Mouse (Mus musculus) cerebellum, adult 8-10 months (tissue): Measurements from ENCODE around the gene Stmnd1.
"Not testable (repeated sequence)": the region's sequence is repeated elsewhere in the genome, so short reads cannot be mapped to it uniquely, and the experiment has no call there.

Experiments
- DNase-seq: peaks from one replicate; pipeline ENCODE4 v3.0.0; 2022

Stmnd1 gene

GRCm38 (mm10) chr13:46290537-46290936 is 17.0 kb downstream of the Stmnd1 start:
- DNase-seq: no peak

GRCm38 (mm10) chr13:46294365-46294764 is 20.8 kb downstream of the Stmnd1 start:
- DNase-seq: no peak

DNA sequence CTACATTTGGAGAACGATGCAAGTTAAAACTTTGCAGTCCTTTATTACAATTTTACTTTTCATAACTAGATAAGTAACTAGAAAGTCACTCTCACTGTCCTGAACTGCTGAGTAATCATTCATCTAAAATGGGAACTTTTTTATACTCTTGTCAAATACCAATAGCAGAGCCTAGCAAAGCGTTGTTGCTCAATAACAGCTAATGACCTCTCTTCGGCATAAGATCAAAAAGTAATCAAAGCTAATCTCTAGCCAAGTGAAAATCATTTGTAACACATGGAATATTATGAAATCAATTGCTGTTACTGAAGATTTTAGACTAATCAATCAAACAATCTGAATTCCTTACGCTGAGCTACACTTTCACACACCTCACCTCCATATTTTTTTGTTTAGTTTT is 24.2 kb downstream of the Stmnd1 start:
- DNase-seq: no peak

GRCm38 (mm10) chr13:46310790-46311189 is 37.3 kb downstream of the Stmnd1 start:
- DNase-seq: peak; percentile 69

DNA sequence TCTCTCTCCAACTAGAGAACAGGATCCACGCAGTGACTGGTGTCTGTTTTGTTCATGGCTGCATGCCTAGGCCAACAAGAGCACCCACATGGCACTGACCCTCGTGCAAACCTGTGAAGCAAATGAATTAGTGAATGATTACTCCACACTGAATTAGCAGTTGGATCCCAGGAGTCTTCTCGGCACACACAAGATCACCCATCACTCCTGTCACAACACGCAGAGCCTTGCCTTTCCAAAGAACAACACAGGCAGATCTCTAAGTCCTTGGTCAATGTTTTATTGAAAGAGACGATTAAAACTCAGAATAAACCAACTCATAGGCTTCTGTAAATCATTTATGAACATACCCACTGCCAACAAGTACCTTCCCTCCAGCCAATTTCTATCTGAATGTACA is 39.7 kb downstream of the Stmnd1 start:
- DNase-seq: no peak

- no peak for DNase-seq
These were observed 41.6 kb downstream of the Stmnd1 start for GRCm38 (mm10) chr13:46315165-46315564.

DNA sequence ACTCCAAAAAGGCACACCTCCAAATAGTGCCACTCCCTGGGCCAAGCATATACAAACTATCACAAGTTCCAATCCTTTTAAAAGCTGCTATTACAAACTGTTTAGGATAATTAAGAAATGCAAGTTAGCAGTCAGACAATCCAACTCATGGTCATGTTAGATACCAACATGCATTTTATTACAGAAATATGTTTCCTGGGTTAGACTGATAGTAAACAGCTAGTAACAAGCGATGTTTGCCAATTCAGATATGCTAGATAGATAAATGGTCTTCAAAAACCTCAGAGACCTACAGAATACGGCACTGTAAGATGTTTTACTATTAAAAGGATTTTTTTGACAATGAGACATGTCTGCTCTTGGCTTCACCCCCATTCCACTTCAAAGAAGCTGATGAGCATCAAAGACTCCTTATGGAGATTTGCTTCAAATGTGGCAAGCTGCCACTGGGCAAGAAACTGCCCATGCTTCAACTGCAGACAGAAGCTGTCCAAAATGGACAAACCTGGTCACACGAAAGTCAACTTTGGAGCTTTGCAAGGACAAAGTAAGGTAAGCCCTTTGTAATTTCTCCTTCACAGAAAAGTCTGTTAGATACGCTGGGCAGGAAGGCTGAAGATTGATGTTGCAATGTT is 52.9 kb downstream of the Stmnd1 start:
- no peak for DNase-seq

- peak; percentile 90 for DNase-seq
These were observed 61.5 kb downstream of the Stmnd1 start for GRCm38 (mm10) chr13:46335020-46335419.

DNA sequence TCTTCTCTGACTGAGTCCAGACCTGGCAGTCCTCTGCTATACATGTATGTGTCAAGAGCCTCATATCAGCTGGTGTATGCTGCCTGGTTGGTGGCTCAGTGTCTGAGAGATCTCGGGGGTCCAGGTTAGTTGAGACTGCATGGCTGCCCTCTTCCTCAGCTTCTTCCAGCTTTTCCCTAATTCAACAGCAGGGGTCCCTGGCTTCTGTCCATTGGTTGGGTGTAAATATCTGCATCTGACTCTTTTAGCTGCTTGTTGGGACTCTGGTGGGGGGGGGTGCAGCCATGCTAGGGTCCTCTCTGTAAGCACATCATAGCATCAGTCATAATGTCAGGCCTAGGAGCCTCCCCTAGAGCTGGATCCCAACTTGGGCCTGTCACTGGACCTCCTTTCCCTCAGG is 62.8 kb downstream of the Stmnd1 start:
- DNase-seq: not testable (repeated sequence)

DNA sequence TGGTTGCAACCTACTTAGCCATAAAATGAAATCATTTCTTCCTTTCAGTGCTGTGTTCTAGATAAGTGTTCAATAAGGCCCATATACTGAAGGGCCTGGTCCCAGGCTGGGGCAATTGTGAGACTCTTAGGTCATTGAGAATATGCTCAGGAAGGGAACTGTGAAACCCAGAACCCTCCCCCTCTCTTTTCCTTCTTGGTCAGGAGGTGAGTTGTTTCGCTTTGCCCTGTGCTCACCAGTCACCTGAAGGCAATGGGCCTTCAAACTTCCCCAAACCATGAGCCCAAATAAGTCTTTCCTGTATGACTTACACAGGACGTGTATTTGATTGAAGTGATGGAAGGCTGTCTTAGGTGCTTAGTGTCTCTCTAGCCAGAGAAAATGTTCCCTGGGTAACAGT is 64.3 kb downstream of the Stmnd1 start:
- DNase-seq: no peak

DNA sequence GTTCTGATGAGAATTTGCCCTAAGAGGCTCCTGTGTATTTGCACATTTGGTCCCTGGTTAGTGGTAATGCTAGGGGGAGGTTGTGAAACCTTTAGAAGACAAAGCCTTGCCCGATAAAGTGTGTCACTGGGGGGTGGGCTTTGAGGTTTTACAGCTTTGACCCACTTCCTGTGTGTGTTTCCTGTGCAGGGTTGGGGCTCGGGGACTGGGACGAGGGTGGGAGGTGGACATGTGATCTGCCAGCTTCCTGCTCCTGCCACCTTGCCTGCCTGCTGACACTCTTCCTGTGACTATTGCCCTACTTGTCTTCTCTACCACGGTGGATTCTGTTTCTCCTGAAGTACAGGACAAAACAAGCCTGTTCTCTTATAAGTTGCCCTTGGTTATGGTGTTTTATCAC is 66.4 kb downstream of the Stmnd1 start:
- DNase-seq: no peak

DNA sequence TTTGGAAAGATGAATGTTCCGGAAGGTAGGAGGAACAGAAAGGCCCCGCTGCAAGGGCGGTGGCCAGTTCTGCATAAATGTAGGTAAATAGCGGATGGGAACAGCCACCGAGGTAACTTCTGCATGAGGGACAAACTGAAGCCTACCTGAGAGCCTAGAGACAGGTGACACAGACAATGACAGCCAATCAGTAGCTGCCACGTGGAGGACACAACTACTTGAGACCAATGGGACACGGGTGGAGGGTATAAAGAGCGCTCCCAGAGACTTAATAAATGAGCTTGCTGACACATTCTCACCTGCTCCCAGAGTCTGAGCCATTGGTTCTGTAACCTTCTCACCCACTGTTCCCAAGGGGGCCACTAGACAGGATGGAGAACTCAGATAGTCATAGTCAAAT is 67.1 kb downstream of the Stmnd1 start:
- no peak for DNase-seq

GRCm38 (mm10) chr13:46341419-46341818 is 67.9 kb downstream of the Stmnd1 start:
- no peak for DNase-seq

DNA sequence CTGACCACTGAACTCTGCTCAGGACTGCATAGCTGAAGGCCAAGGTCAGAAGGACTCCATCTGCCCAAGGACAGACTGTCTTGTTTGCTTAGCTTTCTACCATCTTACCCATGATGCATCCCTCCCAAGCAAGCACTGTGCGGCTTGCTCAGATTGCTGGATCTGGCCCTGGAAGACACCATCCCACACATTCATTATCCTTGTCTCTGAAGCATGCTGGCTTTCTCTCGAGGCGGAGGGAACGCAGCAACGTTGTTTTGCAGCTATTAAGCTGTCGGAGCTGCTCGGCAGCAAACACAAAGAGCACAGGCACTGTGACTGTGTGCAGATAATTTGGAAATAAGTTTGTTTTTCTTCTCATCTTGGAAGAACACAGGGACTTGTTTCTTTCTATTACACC is 69.7 kb downstream of the Stmnd1 start:
- DNase-seq: no peak

GRCm38 (mm10) chr13:46346830-46347512 is 73.5 kb downstream of the Stmnd1 start:
- no peak for DNase-seq

DNA sequence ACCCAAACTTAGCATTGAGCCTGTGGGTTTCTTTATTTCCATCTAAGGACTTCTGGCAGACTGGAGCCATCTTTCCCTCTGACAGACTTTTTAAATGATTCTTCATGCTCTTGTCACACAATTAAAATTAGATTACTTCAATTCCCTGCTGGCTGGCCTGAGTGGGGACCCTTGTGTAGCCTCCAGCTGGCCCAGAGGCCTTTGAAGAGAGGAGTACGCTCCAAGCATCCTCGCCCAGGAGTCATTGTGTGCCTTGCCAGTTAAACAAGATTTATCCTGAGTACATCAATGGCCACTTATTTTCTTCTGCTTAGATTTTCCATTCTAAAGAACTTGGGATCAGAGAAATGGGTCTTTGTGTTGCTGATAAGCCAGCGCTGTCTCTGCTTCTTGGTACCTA is 76.1 kb downstream of the Stmnd1 start:
- DNase-seq: no peak
